ENCODE assay signal across 8 mouse cellular contexts in genomic region chr15:8663348-8664099, GRCm38 (mm10). TPM values are rescaled to one million over a fixed set of nuclear protein-coding genes. Genes with fewer than 3 reads are reported as not detected.
DNase-seq lines count a peak whose midpoint lies in the region; ATAC-seq and TF ChIP-seq lines count a peak whose summit lies in the region.

No protein-coding gene starts in this region.

- H3K27ac ChIP-seq in layer of hippocampus, adult 2 months, result peak overlapping the region; percentile 85

- ATAC-seq in monocyte, adult 5-6 weeks (replicated peaks; ENCODE audit: insufficient number of reproducible peaks, low FRiP score, low TSS enrichment, poor library complexity, severe bottlenecking), result no peak
- peak; percentile 68 for ATAC-seq in common myeloid progenitor, adult 5-6 weeks (replicated peaks; ENCODE audit: low read depth, poor library complexity, severe bottlenecking)

- H3K4me3 ChIP-seq in layer of hippocampus, adult 2 months, result peak overlapping the region; percentile 37

- TF ChIP-seq CTCF in layer of hippocampus, adult 2 months (conservative IDR thresholded peaks at IDR 0.05), result peak; percentile 64

- DNase-seq in monocyte, adult 2 months (ENCODE audit: low read depth in 1 of 2, low spot score in 2 of 2), result peak; percentile 6 to 12
- peak; percentile 87 to 91 for DNase-seq in heart, adult 18-20 months
- DNase-seq in layer of hippocampus, adult 2 months (ENCODE audit: low spot score in 2 of 2), result peak; percentile 68 to 78
- peak; percentile 74 for DNase-seq in lung, postnatal 36 days
- peak; percentile 70 for DNase-seq in telencephalon, adult 2 months (ENCODE audit: low read depth, low spot score)
- DNase-seq in urinary bladder, adult 2 months (ENCODE audit: low spot score), result no peak

RNA-seq across cellular contexts. Expression of gene Slc1a3, which starts 47.0 kb away (rescaled TPM):
- 0.38 TPM in 1 of 3 replicates, not detected in the others for total RNA-seq in monocyte, adult 5-6 weeks (2017)
- 0.18 TPM in 1 of 2 replicates, not detected in the other for total RNA-seq in common myeloid progenitor, adult 5-6 weeks (2017)
- total RNA-seq in heart, adult 18-20 months (2021), result 1 to 10 TPM; 1.2 to 3.5 TPM
- 100 to 1,000 TPM; 388 to 405 TPM for total RNA-seq in layer of hippocampus, adult 2 months (2021)
- polyA plus RNA-seq in urinary bladder, adult 2 months (2012; rRNA removed), result 4.0 and 4.3 TPM in 2 replicates

Comparison
In these comparisons a context has a peak if more than half of its experiments do, and no peak if none do; other contexts are left out.
1. RNA of gene Slc1a3, which starts 47.0 kb away (total RNA-seq): 388 to 405 TPM in layer of hippocampus, adult 2 months; 1.2 to 3.5 TPM in heart, adult 18-20 months, 0.38 TPM in monocyte, adult 5-6 weeks and 0.18 TPM in common myeloid progenitor, adult 5-6 weeks; every median in the first group is over 10 times any median in the second.